Mouse (Mus musculus) kidney, embryonic 14.5 days (tissue): ENCODE results near the gene Exoc4. TPM values are rescaled to one million over a fixed set of nuclear protein-coding genes. Genes with fewer than 3 reads are reported as not detected.

ENCODE experiments used
- ATAC-seq: fragments of 200-750 bp; cut with Nextera tagmentation; 2 replicates; pipeline ENCODE4 v1.8.0; 2017; ENCODE audit warnings: moderate number of reproducible peaks, mild to moderate bottlenecking, moderate TSS enrichment, moderate library complexity; ENCODE audit not compliant: low FRiP score, low TSS enrichment
- H3K27ac ChIP-seq: fragments of 300-500 bp; sonication (generic); 2 replicates; pipeline ENCODE4 v1.5.1; 2014; ENCODE audit warnings: low read depth, mild to moderate bottlenecking, low read length, moderate library complexity, mixed read lengths
- H3K27me3 ChIP-seq: fragments of 300-500 bp; sonication (generic); 2 replicates; pipeline ENCODE4 v1.6.1; 2014; ENCODE audit warnings: mild to moderate bottlenecking, low read length; ENCODE audit not compliant: control insufficient read depth, insufficient read depth
- H3K36me3 ChIP-seq: fragments of 300-500 bp; sonication (generic); 2 replicates; pipeline ENCODE4 v1.6.1; 2014; ENCODE audit warnings: low read length, mixed read lengths; ENCODE audit not compliant: control insufficient read depth, insufficient read depth
- H3K4me1 ChIP-seq: fragments of 300-500 bp; sonication (generic); 2 replicates; pipeline ENCODE4 v1.6.1; 2014; ENCODE audit warnings: low read length, mixed read lengths; ENCODE audit not compliant: control insufficient read depth, insufficient read depth
- H3K4me2 ChIP-seq: fragments of 300-500 bp; sonication (generic); replicated peaks from 2 replicates; pipeline ENCODE4 v1.6.1; 2014; ENCODE audit warnings: low read depth, mild to moderate bottlenecking, low read length
- H3K4me3 ChIP-seq: fragments of 300-500 bp; sonication (generic); 2 replicates; pipeline ENCODE4 v1.5.1; 2014; ENCODE audit warnings: mild to moderate bottlenecking, low read length
- H3K9ac ChIP-seq: fragments of 300-500 bp; sonication (generic); 2 replicates; pipeline ENCODE4 v1.6.1; 2014; ENCODE audit warnings: low read depth, mild to moderate bottlenecking, low read length, moderate library complexity
- H3K9me3 ChIP-seq: fragments of 300-500 bp; sonication (generic); 2 replicates; pipeline ENCODE4 v1.6.1; 2016; ENCODE audit warnings: low read length; ENCODE audit not compliant: control insufficient read depth
- WGBS: fragments of 180-500 bp; shearing (Covaris S2); extraction: QIAGEN DNeasy Blood & Tissue Kit; methylation state at CpG from one replicate; pipeline ENCODE4 v1.1.7; 2014; 5-methylcytosine and 5-hydroxymethylcytosine counted together
- polyA plus RNA-seq: library from polyadenylated mRNA; unstranded; fragments of >200 nt; fragmentation: Nextera tagmentation; extraction: Ambion mirVana; gene quantifications from 2 replicates; pipeline ENCODE4 v1.2.1, GENCODE M21; 2014

Exoc4 gene
- polyA plus RNA-seq, 1 experiment from 2014 or later = 31.5 TPM

GRCm38 (mm10) chr6:33761557-33761956 is 512.7 kb downstream of the Exoc4 start:
- Histone ChIP-seq H3K4me3 (no peak overlapping the region), H3K9me3 (no peaks in the 10 kb centered on the region), H3K36me3 (no peaks in the 10 kb centered on the region), H3K9ac (no peak overlapping the region), H3K4me2 (no peak overlapping the region), H3K27me3 (no peaks in the 10 kb centered on the region), H3K27ac (no peak overlapping the region), H3K4me1 (no peaks in the 10 kb centered on the region)
- no peak for ATAC-seq

- Histone ChIP-seq H3K4me2 (no peak overlapping the region), H3K4me1 (no peaks in the 10 kb centered on the region), H3K9ac (no peak overlapping the region), H3K27me3 (no peaks in the 10 kb centered on the region), H3K27ac (no peak overlapping the region), H3K4me3 (no peak overlapping the region), H3K9me3 (no peaks in the 10 kb centered on the region), H3K36me3 (no peaks in the 10 kb centered on the region)
- 79% methylated on average over 4 of the region's 4 CpGs for WGBS
- ATAC-seq = no peak
These were observed 514.4 kb downstream of the Exoc4 start for GRCm38 (mm10) chr6:33763245-33763644.

GRCm38 (mm10) chr6:33763970-33764369 is 515.1 kb downstream of the Exoc4 start:
- Histone ChIP-seq H3K4me2 (no peak overlapping the region), H3K36me3 (no peaks in the 10 kb centered on the region), H3K9ac (no peak overlapping the region), H3K4me1 (no peaks in the 10 kb centered on the region), H3K27me3 (no peaks in the 10 kb centered on the region), H3K4me3 (no peak overlapping the region), H3K27ac (no peak overlapping the region), H3K9me3 (no peaks in the 10 kb centered on the region)
- 53% methylated on average over 3 of the region's 3 CpGs for WGBS
- peak; percentile 64; the same call in 1 of the 2 replicates for ATAC-seq

- Histone ChIP-seq H3K4me3 (no peak overlapping the region), H3K4me1 (no peaks in the 10 kb centered on the region), H3K27me3 (no peaks in the 10 kb centered on the region), H3K4me2 (no peak overlapping the region), H3K27ac (no peak overlapping the region), H3K9me3 (no peaks in the 10 kb centered on the region), H3K36me3 (no peaks in the 10 kb centered on the region), H3K9ac (no peak overlapping the region)
- ATAC-seq = no peak
- 48% methylated on average over 3 of the region's 3 CpGs for WGBS
These were observed 520.4 kb downstream of the Exoc4 start for GRCm38 (mm10) chr6:33769251-33769650.

GRCm38 (mm10) chr6:33770021-33770420 is 521.1 kb downstream of the Exoc4 start:
- Histone ChIP-seq H3K27me3 (no peaks in the 10 kb centered on the region), H3K27ac (no peak overlapping the region), H3K36me3 (no peaks in the 10 kb centered on the region), H3K9ac (no peak overlapping the region), H3K4me2 (no peak overlapping the region), H3K4me3 (no peak overlapping the region), H3K9me3 (no peaks in the 10 kb centered on the region), H3K4me1 (no peaks in the 10 kb centered on the region)
- ATAC-seq = no peak
- 69% methylated on average over 2 of the region's 2 CpGs for WGBS

- H3K36me3 ChIP-seq = no peaks in the 10 kb centered on the region
- no peak overlapping the region for H3K4me3 ChIP-seq
- no peak overlapping the region for H3K4me2 ChIP-seq
- H3K9me3 ChIP-seq = no peaks in the 10 kb centered on the region
- no peak overlapping the region for H3K27ac ChIP-seq
- H3K27me3 ChIP-seq = no peaks in the 10 kb centered on the region
- H3K4me1 ChIP-seq = no peaks in the 10 kb centered on the region
- 55% methylated on average over 9 of the region's 9 CpGs for WGBS
- ATAC-seq = no peak
- no peak overlapping the region for H3K9ac ChIP-seq
These were observed 523.8 kb downstream of the Exoc4 start for GRCm38 (mm10) chr6:33772551-33773315.

GRCm38 (mm10) chr6:33792604-33793003 is 543.7 kb downstream of the Exoc4 start:
- H3K27ac ChIP-seq = no peak overlapping the region
- H3K9ac ChIP-seq = no peak overlapping the region
- no peak for ATAC-seq
- H3K9me3 ChIP-seq = no peaks in the 10 kb centered on the region
- no peaks in the 10 kb centered on the region for H3K27me3 ChIP-seq
- H3K4me1 ChIP-seq = no peaks in the 10 kb centered on the region
- no peaks in the 10 kb centered on the region for H3K36me3 ChIP-seq
- no peak overlapping the region for H3K4me2 ChIP-seq
- 75% methylated on average over 2 of the region's 2 CpGs for WGBS
- H3K4me3 ChIP-seq = no peak overlapping the region

- no peaks in the 10 kb centered on the region for H3K4me1 ChIP-seq
- no peak overlapping the region for H3K4me3 ChIP-seq
- no peaks in the 10 kb centered on the region for H3K9me3 ChIP-seq
- ATAC-seq = no peak
- no peak overlapping the region for H3K4me2 ChIP-seq
- WGBS = 89% methylated on average over 3 of the region's 3 CpGs
- H3K36me3 ChIP-seq = no peaks in the 10 kb centered on the region
- H3K9ac ChIP-seq = no peak overlapping the region
- H3K27ac ChIP-seq = no peak overlapping the region
- no peaks in the 10 kb centered on the region for H3K27me3 ChIP-seq
These were observed 552.4 kb downstream of the Exoc4 start for GRCm38 (mm10) chr6:33801254-33801653.

- Histone ChIP-seq H3K27me3 (no peaks in the 10 kb centered on the region), H3K9ac (no peak overlapping the region), H3K27ac (no peak overlapping the region), H3K36me3 (no peaks in the 10 kb centered on the region), H3K4me1 (no peaks in the 10 kb centered on the region), H3K4me2 (no peak overlapping the region), H3K4me3 (no peak overlapping the region), H3K9me3 (no peaks in the 10 kb centered on the region)
- ATAC-seq = no peak
- WGBS = 74% methylated on average over 3 of the region's 3 CpGs
These were observed 554.7 kb downstream of the Exoc4 start for GRCm38 (mm10) chr6:33803481-33804098.
